Mouse (Mus musculus) kidney, postnatal 14 days (tissue): Measurements from ENCODE around the gene Alpl.

Experiments used
- DNase-seq: peaks from one replicate; pipeline ENCODE4 v3.0.0; 2022; ENCODE audit warnings: mixed read lengths

Gene Alpl

GRCm38 (mm10) chr4:137768831-137769230 lies 27.4 kb downstream of the Alpl start:
- DNase-seq = no peak

- DNase-seq = no peak
Observed at GRCm38 (mm10) chr4:137768381-137768780, 27.8 kb downstream of the Alpl start.

GRCm38 (mm10) chr4:137766365-137766764 lies 29.8 kb downstream of the Alpl start:
- peak; percentile 56 for DNase-seq

GRCm38 (mm10) chr4:137765554-137765971 lies 30.6 kb downstream of the Alpl start:
- DNase-seq = no peak

DNA sequence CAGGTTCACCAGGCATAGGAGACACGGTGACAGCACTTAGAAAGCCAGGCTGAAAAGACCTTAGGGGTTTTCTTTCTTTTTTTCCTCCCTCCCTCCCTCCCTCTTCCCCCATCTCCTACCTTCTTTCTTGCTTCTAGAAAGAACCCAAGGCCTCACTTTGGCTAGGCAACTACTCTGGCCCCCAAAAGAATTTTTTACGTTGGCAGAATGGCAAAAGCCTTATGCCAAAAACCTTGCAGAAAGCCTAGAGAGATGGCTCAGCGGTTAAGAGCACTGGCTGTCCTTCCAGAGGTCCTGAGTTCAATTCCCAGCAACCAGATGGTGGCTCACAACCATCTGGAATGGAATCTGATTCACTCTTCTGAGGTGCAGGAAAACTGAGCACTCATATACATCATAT lies 31.6 kb downstream of the Alpl start:
- DNase-seq = no peak

DNA sequence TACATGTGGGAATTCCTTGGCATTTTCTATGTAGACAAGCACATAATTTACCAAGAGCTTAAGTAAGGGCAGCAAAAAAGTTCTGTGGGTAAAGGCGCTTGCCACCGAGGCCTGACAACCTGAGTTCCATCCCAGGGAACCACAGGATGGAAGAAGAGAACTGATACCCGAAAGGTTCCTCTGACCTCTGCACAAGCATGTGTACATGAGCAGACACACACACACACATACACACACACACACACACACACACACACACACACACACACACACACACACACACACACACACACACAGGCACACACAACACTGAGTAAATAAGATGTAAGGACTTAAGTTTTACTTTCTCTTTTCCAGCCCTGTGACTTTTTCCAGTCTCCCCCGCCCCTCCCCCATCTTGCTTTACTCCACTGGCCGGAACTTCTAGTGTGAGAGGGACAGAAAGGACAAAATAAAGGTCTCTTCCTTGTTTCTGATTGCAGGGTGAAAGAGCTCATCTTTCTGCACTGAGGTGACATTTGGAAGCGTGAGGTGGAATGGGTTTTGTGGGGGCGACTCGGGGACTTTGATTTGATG lies 32.2 kb downstream of the Alpl start:
- DNase-seq = peak; percentile 60

- no peak for DNase-seq
Observed at GRCm38 (mm10) chr4:137762886-137763285, 33.3 kb downstream of the Alpl start.

DNA sequence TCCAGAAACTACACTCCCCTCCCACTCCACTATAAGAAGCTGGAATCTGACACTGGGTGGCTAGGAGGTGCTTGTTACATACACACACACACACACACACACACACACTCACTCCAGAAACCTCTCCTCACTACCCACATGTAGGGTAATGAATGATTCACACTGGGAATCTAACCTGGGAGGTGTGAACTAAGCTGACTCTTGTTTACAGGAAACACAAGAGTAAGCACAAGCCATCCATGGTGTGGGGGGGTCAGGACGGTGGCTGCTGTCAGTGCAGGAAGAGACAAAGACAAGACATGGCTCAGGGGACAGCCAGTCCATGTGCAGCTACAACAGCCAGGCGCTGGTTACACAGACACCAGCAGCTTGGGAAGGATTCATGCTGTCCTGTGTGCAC lies 41.7 kb downstream of the Alpl start:
- peak; percentile 61 for DNase-seq

- DNase-seq = no peak
Observed at GRCm38 (mm10) chr4:137753199-137753598, 43.0 kb downstream of the Alpl start.

DNA sequence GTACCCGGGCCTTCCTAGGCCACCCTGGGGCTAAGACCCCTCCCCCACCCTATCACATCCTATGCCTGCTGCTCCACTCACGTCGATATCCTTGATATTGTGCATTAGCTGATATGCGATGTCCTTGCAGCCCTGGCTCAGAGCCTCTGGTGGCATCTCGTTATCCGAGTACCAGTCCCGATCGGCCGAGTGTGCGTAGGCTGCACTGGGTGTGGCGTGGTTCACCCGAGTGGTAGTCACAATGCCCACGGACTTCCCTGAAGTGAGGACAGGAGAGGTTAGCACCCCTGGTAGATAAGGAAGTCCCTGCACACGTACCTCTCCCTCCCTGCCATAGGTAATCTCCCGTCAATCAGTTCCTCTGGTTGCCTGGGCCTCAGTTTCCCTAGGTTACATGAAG lies 43.7 kb downstream of the Alpl start:
- DNase-seq = no peak

DNA sequence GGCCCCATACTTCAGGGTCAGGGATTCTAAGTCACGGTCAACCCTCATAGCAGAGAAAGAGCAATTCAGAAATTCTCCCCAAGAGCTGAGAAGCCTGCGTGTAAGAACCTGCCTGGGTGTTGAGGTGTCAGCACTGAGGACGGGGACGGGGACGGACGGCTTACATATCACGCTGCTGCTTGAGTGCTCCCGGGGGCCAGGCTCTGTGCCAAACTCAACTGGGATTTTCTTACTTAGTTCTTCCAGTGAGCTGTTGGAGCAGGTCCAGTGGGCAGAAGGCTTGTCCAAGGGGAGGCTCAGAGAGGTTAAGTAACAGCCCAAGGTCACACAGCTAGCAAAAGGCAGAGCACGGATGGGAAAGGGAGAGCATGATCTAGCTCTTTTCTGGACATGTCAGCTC lies 44.5 kb downstream of the Alpl start:
- DNase-seq = peak; percentile 84

- DNase-seq = no peak
Observed at GRCm38 (mm10) chr4:137751310-137751709, 44.9 kb downstream of the Alpl start.

DNA sequence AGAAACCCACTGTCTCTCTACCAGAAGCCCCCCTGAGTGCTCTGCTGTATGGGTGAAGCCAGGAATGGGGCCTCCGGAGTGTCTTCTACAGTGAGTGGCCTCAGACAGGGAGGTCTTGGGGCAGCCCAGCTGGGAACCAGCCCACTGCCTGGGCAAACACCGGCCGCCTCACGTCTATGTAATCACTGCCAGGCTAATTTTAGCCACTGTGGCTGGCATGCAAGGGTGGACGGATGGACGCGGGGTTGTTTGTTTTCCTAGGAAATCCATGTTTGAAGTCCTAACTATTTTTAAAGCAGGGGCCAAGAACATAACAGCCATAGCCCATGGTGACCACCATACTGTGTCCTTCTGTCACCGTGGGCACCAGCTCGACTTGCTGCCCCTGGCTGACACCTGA lies 46.1 kb downstream of the Alpl start:
- no peak for DNase-seq

DNA sequence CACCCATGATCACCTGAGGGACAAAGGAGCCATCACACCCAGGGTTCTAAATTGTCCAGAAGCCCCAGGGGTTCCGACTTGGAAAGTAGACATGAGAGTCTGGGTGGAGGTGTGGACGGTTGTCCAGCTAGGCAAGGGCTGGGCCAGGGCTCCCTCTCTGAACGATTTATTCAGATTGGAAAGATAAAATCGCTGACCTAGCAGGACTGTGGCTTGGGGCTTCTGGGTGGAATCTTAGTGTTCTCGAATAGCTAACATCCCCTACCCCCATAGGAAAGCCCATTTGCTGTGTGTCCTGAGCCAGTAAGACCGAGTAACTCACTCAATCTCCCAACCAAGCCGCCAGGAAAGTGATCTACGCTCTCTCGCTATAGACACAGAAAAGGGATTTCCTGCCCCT lies 46.5 kb downstream of the Alpl start:
- no peak for DNase-seq

DNA sequence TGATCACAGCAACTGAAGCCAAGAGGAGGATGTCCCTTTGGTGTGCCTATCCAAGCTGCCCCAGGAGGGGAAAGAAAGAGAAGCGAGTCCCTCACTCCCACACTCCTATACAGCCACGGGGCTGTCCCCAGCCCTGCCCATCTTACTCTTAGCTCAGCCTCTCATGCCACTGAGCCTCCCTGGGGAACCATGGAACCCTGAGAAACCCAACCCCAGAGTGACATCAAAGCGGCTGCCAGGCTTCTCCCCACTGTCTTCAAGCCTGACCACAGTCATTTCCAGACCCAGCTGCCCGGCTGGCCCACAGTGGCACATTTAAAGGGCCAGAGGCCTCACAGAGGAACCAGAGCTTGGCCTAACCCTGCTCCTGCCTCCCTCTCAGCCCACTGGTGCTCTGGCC lies 47.5 kb downstream of the Alpl start:
- no peak for DNase-seq

DNA sequence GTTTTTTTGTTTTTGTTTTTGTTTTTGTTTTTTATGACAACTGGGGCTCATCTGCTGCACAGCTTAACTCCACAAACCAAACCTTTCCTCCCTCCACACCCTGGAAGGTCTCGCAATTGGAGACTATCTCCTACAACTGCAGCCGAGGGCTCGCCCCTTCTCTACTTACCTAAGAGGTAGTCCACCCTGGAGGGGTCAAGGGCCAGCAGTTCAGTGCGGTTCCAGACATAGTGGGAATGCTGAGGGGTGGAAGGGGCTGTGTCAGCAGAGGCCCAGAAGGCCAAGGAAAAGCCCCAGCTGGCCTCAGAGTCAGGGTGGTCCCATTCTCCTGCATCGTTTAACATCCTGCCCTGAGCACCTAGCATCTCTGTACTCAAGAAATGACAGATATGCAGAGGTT lies 48.6 kb downstream of the Alpl start:
- peak; percentile 38 for DNase-seq

GRCm38 (mm10) chr4:137747091-137747490 lies 49.1 kb downstream of the Alpl start:
- DNase-seq = peak; percentile 85

DNA sequence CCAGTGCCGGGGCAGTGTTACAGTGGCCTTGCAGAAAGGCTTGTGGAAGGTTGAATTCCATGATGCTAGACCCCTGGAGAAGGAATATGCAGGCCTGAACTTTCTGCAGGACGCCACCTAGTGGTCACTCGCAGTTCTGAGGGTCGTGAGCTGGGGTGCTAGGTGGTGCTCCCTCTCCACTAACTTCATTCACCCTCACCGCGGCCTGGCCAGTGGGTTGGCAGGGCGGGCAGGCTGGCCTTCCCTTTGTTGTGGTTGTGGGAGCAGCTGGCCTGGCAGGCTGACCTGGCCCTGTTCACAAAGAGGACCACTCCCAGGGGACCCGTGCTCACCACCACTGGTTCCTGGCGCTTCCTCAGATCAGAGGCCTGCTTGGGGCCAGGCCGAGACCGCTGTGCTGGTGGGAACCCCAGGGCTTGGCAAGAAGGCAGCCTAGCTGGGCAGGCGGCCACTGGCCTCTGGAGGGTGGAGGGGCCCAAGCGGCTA lies 51.7 kb downstream of the Alpl start:
- DNase-seq = no peak

DNA sequence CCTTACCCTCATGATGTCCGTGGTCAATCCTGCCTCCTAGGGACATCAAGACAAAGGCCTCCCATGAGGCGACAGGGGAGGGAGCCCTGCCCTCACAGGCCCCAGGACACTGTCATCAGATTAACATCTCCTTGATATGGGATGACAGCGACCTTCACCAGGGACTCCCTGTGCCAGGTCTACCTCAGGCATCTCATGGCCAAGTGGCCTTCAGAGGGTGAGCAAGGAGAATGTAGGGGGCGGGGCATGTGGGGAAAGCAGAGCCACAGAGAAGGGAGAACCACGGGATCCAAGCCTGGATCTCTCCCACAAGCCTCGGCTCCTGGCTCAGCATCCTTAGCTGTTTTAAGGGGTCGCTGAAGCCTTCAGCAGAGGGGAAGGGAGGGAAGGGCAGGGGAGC lies 52.4 kb downstream of the Alpl start:
- DNase-seq = no peak

DNA sequence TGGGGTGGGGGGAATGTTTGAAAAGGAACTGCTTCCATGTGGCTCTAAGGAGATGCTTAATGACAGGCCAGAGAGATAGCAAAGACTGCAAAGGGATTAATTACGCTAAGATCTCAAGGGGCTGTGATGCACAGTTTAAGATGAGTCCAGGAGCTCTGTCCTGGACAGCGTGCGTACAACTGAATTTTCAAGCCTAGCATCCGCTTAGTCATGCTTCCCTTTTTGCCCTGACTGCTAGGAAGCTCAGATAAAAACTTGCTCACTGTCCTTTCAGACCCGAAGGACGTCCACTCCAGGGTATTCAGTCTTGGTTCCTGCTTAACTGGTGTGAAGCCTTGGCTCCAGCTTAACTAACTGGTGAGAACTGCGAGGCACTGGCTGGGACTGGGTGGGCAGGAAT lies 55.8 kb downstream of the Alpl start:
- DNase-seq = no peak

- peak; percentile 52 for DNase-seq
Observed at GRCm38 (mm10) chr4:137739151-137739923, 56.8 kb downstream of the Alpl start.

- DNase-seq = no peak
Observed at GRCm38 (mm10) chr4:137737760-137738159, 58.4 kb downstream of the Alpl start.

GRCm38 (mm10) chr4:137736220-137736701 lies 59.9 kb downstream of the Alpl start:
- peak; percentile 81 for DNase-seq

DNA sequence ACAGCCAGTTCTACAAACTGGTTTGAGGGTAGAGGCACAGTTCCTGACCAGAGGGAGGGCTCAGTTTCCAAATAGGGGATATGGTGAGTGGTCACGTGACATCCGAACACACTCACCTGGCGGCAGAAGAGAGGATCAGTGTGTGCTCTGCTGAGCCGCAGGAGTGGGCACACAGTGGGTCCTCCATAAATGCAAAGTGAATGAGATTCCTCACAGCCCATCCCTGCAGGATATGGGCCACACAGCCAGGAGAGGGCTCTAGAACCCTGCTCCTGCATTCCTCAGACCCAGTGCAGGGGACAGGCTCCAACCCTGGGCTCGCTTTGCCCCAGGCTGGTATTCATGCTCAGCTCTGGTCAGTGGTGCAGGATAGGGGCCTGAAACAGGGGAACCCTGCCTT lies 62.7 kb downstream of the Alpl start:
- peak; percentile 36 for DNase-seq
